Mouse (Mus musculus): ENCODE measurements at regions not wholly inside any gene's neighbourhood (a gene's known extent, or its start where the extent isn't known, plus 50 kb on each side); places are given as distances from the start of the nearest gene placed in this dataset.

- DNase-seq (ENCODE audit: low read depth, low spot score) = no peak
- 94% methylated on average over 2 of the region's 2 CpGs for WGBS
Observed at GRCm38 (mm10) chr8:7964276-7964675, 696.8 kb downstream of the Efnb2 start.

DNA sequence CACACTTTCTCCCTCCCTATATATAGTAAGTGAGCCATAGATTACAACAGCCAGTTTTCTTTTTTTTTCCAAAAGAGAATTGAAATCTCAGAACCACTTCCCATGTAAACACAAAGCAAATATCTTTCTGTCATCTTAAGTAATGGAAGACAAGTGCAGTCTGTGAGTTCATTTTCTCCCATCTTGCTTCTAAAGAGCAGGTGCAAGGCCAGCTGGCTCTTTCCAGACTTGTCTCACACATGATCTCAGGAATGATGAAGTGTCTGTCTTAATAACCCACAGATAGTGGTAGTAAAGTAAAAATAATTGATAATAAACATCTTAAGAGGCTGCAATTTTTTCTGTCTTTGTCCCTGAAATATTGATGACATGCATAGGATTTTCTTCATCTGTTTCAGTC lies 704.3 kb downstream of the Efnb2 start:
- no peak for DNase-seq (ENCODE audit: low read depth, low spot score)

- 88% methylated on average over 3 of the region's 3 CpGs for WGBS
- no peak for DNase-seq (ENCODE audit: low read depth, low spot score)
Observed at GRCm38 (mm10) chr8:7954851-7955250, 706.2 kb downstream of the Efnb2 start.

DNA sequence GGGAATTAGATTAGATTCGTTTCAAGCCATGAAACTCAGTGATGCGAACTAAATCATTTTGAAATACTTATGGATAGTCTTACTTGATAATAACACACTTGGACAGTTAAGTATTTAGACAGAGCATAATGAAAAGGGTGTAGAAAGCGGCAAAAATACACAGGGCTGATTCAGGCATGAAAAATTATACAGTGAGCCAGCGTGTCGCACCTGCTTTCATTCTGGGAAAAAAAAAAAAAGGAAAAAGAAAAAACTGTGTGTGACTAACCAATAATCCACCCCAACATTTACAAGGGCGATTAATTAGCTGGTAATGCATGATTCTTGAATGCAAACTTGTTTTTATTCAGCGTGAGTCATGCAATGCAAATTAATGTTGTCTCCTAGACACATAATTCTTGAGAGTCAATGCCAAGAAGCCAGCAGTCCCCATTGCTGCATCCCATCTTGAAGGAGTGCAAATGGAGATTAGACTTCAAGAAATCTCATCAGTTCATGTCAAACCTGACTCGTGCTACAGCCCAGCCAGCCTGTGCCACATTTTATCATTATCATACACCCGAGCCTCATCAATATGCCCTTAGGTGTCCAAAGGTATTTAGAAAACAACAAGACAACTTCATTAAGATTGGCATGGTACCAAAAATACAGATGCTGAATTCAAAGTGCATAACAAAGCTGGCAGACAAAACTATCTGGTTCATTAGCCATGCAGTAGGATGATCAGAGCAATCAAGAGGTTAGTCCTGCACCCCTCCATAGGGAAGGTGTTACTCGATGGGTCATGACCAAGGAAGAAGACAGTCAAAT lies 714.9 kb downstream of the Efnb2 start:
- no peak for DNase-seq (ENCODE audit: low read depth, low spot score)
- 86% methylated on average over 10 of the region's 10 CpGs for WGBS

- WGBS = 49% methylated on average over 2 of the region's 2 CpGs
- no peak for DNase-seq (ENCODE audit: low read depth, low spot score)
Observed at GRCm38 (mm10) chr8:7936596-7936995, 724.4 kb downstream of the Efnb2 start.

DNA sequence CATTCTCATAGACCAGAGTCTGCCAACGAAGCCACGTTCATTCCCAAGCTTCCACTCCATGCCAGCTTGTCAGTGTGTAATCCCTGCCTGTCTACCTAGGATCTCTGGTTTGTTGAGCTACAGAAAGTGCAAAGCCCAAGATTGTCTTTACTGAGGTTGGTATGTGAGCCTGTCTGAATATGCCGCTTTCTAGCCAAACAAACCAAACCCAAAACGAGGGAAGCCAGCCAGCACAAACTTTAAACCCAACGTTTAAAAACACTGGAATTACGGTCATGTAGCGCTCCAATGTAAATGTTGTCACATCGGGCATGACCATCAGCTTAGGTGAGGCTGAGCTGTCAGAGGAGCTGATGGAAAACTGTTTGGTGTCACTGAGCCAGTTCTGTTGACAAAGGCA lies 741.6 kb downstream of the Efnb2 start:
- no peak for DNase-seq (ENCODE audit: low read depth, low spot score)
- 34% methylated on average over 8 of the region's 8 CpGs for WGBS

DNA sequence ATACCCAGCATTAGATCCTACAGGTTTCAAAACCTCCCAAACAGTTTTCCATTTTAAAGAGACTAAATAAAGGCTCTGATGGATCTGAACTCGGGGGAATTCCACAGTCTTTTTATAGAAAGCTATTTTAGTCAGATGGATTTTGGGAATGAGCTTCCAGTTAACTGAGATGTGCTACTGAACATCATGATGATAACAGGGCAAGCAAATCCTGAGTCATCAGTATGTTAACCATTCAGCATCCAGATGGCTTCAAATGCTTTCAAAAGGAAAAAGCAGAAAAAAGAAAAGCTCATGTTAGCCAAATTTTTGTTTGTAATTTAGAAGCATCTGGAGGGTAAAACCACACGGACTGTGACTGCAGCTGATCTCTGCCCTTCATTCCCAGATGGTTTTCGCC lies 766.7 kb downstream of the Efnb2 start:
- no peak for DNase-seq (ENCODE audit: low read depth, low spot score)
- 66% methylated on average over 3 of the region's 3 CpGs for WGBS

GRCm38 (mm10) chr8:7853169-7853568 lies 807.9 kb downstream of the Efnb2 start:
- DNase-seq (ENCODE audit: low read depth, low spot score) = no peak
- WGBS = 94% methylated on average over 1 of the region's 1 CpGs

GRCm38 (mm10) chr8:7850573-7850972 lies 810.5 kb downstream of the Efnb2 start:
- no peak for DNase-seq (ENCODE audit: low read depth, low spot score)

- DNase-seq (ENCODE audit: low read depth, low spot score) = no peak
- 76% methylated on average over 5 of the region's 5 CpGs for WGBS
Observed at GRCm38 (mm10) chr8:7831948-7832347, 829.1 kb downstream of the Efnb2 start.

DNA sequence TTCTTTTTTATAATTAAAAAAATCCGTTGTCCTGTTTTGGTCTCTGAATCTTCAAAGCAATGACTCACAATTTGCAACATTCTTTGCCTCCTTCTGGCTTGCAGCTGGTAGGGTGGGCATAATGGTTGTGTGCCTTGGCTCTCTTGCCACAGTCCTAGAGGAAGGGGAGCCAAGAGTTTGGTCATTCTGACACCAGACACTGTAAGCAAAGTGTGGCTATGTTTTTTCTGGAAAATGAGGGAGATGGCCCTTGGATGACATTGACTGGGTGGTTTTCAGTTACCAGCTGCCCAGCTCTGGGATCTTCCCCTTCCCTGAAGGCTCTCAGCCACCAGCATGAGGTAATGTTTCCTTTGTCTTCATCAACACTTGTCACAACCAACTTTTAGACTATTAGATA lies 833.2 kb downstream of the Efnb2 start:
- no peak for DNase-seq (ENCODE audit: low read depth, low spot score)

GRCm38 (mm10) chr8:7808395-7808794 lies 852.6 kb downstream of the Efnb2 start:
- no peak for DNase-seq (ENCODE audit: low read depth, low spot score)
- WGBS = 85% methylated on average over 1 of the region's 1 CpGs

More for the DNA sequence above, 833.2 kb downstream of the Efnb2 start:
- WGBS = 74% methylated on average over 1 of the region's 1 CpGs

GRCm38 (mm10) chr8:7799221-7799620 lies 861.8 kb downstream of the Efnb2 start:
- 75% methylated on average over 3 of the region's 3 CpGs for WGBS

GRCm38 (mm10) chr8:7796156-7796555 lies 864.9 kb downstream of the Efnb2 start:
- WGBS = 68% methylated on average over 4 of the region's 4 CpGs
- no peak for DNase-seq (ENCODE audit: low read depth, low spot score)

More at GRCm38 (mm10) chr8:7799221-7799620, 861.8 kb downstream of the Efnb2 start:
- no peak for DNase-seq (ENCODE audit: low read depth, low spot score)

DNA sequence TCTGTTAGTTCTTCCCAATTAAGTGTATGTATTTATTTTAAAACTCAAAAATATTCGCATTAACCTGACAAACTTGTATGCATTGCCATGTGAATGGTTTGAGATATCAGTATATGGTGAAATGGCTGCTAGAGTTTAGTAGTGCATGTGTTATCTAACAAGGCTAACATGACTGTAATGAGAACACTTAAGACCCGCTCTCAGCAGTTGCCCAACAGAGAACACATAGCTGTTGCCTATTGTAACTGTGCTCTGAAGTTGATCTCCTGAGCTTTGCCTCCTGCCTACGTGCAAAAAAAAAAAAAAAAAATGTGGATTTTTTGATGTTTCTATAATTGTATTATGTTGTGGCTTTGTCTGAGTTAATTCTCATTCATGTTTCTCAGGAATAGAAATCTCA lies 897.2 kb downstream of the Efnb2 start:
- DNase-seq (ENCODE audit: low read depth, low spot score) = no peak
- 79% methylated on average over 3 of the region's 3 CpGs for WGBS

- DNase-seq (ENCODE audit: low read depth, low spot score) = no peak
- 76% methylated on average over 4 of the region's 4 CpGs for WGBS
Observed at GRCm38 (mm10) chr8:7760987-7761386, 900.1 kb downstream of the Efnb2 start.

DNA sequence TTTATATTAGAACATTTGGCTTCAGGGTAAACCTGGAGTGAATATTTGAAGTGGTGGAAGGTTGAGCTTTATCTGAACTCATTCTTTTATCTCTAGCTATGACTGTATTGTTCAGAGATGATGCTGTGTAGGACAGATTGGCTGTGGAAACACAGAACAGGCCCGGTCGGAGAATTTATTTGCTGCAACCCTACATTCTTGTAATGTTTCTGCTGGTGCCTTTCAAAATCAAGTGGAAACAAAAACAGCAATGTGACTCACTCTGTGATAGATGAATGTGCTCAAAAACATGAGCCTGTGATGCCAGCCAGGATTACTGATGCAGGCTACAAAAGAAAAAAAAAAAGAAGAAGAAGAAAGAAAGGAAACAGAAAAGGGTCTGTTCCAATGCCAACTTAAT lies 928.3 kb downstream of the Efnb2 start:
- WGBS = 71% methylated on average over 2 of the region's 2 CpGs
- DNase-seq (ENCODE audit: low read depth, low spot score) = no peak

DNA sequence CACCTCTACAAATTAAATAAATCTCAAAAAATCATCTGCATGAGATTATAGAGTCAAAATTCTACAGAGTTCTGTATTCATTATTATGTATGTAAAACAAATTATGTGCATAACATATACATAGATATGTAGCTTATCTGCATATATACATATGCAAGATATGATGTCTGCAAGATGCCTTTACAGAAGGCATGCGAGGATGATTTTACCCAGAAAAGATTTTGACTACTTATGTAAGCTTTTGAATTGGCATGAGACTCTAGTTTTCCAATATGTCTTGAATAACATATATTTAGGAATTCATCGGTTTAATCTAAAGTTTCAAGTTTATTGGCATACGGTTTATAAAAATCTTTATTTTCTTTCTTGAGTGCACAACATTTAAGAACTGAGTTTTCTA lies 939.2 kb downstream of the Efnb2 start:
- DNase-seq (ENCODE audit: low read depth, low spot score) = no peak
- 93% methylated on average over 3 of the region's 3 CpGs for WGBS

DNA sequence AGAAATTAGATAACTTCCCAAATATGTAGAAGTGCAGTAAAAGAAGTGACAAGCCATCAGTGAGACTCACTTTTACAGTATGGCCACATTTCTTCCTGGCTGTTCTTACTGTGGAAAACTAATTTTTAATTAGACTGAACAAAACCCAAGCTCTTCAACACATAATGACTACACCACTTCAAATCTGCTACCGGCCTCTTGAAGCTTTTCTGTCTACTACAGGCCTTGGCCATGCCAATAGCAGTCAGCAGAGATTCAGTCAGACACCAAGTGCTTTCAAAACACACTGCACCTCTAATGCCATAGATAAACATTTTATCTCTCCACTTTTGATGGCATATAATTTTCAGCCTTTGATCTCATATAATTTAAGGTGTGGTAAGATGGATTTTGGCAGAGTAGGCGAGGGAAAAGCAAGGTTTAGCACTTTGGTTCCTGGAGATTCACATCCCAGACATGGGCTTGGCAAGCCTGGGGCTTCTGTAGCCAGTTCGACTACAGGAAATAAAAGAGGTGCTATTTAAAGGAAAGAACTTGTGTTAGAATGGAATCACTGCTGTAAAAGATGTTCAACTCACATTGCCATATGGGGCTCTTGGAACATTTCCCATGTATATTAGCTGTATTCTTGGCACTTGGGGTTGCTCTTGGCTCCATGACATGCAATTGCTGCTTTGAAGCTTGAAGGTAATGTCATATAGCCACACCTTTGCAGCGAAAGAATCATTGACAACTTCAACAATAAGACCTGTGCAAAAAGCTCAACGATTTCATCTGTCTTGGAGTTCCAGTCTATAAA lies 941.9 kb downstream of the Efnb2 start:
- WGBS = 36% methylated on average over 5 of the region's 5 CpGs
- DNase-seq (ENCODE audit: low read depth, low spot score) = no peak

GRCm38 (mm10) chr8:7710764-7711163 lies 950.3 kb downstream of the Efnb2 start:
- 65% methylated on average over 1 of the region's 1 CpGs for WGBS
- DNase-seq (ENCODE audit: low read depth, low spot score) = no peak

DNA sequence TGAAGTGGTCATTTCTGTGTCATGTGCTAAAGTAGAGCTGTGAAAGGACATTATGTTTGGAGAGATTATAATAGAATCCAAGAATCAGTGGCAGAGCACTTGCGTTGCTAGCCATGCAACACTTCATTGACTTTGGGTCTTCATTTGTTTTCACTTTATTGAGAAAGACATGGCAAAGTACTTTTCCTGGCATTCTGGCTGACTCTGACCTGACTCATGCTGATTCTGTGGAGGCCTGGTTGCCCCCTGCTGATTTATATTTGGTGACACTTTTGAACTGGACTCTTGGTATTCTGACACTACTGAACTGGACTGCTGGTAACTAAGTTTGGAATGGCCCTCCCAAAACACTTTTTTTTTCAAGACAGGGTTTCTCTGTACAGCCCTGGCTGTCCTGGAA lies 951.6 kb downstream of the Efnb2 start:
- WGBS = 91% methylated on average over 1 of the region's 1 CpGs
- no peak for DNase-seq (ENCODE audit: low read depth, low spot score)
